Mouse (Mus musculus) inflammation-experienced regulatory T-cells, adult 6 months (primary cell): Measurements from ENCODE around the gene 1700013G24Rik. TPM values are rescaled to one million over a fixed set of nuclear protein-coding genes. Genes with fewer than 3 reads are reported as not detected.

Source experiments
- ATAC-seq: one replicate; pipeline ENCODE4 v1.8.0; 2017
- polyA plus RNA-seq, 3 experiments: library from polyadenylated mRNA; unstranded; fragments of 100-300 nt; shearing (Covaris generic); gene quantifications; one replicate each; pipeline ENCODE4 v1.2.1; 2017

Gene 1700013G24Rik
- polyA plus RNA-seq, 3 experiments from 2014 or later: not detected

- no peak for ATAC-seq
Observed at GRCm38 (mm10) chr4:137497367-137497766, 44.3 kb downstream of the 1700013G24Rik start.

DNA sequence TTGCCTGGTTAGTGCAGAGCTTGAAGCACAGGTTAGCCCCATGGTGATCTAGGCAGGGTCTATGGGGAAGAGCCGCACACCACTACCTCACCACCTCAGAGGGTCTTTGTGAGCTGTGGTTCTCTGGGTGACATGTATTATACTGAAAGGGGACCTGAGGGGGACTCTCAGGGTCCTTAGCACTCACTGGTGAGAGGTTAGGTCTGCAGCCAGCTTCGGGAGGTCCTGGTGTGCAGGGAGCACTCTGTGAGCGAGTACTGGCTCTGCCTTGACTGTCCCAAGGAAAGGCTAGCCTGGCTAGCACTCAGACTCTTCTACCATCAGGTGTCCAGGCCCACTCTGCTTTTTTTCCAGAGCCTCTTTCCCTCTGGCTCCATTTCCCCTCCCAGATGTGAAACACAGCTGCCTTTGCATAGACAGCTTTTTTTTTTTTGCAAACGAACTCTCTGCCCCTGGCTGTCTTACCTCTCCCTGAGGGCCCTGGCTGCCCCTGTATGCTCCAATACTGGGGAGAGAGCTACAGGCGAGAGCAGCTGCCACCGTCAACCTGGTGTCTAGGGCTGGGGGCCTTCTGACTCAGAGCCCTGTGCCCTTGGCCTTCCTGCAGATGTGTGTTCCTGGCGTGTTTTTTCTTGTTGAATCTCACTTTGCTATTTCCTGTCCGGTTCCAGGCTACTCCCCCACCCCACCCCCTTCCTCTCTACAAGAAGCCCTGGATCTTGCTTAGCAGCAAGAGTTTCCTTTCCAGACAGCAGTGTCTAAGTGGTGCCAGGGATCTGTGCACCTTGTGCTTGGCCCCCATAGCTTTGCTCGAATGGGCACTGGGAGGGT lies 45.0 kb downstream of the 1700013G24Rik start:
- ATAC-seq: no peak

DNA sequence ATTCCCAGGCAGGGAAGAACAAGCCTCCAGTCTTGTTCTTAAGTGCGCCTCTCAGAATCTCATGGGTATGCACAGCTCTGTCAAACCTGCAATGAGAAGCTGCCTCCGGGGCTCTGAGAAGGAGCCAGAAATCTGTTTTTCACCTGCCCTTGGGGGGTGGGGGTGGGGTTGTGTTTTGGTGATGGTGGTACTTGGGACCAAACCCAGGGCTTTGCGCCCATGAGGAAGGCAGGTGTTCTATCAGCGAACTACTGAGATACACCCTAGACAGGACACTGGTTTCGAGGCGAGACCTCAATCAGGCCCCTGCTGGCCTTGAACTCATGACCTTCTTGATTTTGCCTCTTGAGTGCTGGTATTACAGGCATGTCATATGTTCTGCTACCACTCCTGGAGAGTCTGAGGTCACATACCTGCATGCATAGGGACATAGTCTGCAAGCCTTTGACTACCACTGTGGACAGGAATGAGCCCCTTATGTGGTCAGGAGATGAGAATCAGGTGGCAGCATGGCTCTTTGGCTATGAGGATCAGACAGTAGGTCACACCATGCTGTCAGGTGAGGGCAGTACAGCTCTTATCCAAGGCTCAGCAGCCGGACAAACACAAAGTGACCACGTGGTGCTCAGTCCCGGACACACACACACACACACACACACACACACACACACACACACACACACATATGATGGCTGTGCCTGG lies 45.9 kb downstream of the 1700013G24Rik start:
- ATAC-seq: no peak

GRCm38 (mm10) chr4:137500149-137500548 lies 47.1 kb downstream of the 1700013G24Rik start:
- ATAC-seq: no peak

GRCm38 (mm10) chr4:137500953-137501352 lies 47.9 kb downstream of the 1700013G24Rik start:
- ATAC-seq: no peak

- no peak for ATAC-seq
Observed at GRCm38 (mm10) chr4:137502183-137502582, 49.1 kb downstream of the 1700013G24Rik start.

DNA sequence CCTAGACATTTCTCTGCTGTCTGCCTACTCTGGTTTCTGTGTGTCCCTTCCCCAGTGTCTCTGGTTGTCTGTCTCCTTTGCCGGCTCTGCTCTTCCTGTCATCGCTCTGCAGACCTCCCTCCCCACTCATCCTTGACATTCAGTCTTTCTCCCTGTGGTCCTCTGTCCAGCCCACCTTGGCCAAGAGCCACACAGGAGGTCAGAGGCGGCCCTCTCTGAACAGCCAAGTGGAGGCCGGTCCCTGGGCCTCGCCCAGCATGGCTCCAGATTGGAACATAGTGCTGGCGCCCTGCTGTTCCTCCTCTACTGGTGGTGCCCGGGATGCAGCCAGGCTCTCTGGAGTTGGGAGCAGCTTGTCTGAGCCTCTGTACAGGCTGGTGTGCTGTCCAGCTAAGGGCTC lies 49.7 kb downstream of the 1700013G24Rik start:
- no peak for ATAC-seq

DNA sequence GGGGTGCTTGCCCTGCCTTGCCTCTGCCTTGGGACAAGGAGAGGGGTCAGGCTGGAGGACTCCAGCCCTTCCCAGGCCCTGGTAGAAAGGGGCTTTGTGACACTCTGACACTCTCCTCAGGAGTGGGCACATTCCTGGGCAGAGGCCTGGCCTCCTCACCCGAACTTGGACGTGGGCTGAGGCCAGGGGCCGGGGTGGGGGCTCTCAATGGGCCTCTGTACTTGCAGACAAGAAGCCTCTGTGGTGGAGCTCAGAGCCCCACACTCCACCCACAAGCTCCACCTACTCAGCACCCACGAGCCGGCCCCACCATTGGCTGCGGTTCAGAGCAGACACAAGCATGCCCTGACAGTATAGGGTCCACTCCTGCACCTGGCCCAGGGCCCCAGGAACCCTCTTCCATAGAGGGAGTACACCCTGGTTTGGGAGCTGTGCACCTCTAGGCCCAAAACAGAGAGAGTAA lies 50.5 kb downstream of the 1700013G24Rik start:
- no peak for ATAC-seq

Other genes with a start within 250 kb of the 1700013G24Rik start
- under 1 TPM in 2 of 3 experiments, not detected in 1; 0.23 to 0.27 TPM for gene Wnt4, start 175.8 kb upstream of the 1700013G24Rik start, polyA plus RNA-seq
- gene Cdc42, start 95.6 kb upstream of the 1700013G24Rik start, polyA plus RNA-seq: 1,000 to 10,000 TPM in 1 of 3 experiments, 100 to 1,000 TPM in 2; 615 to 1,059 (median 624) TPM
- not detected for gene Cela3a, start 43.5 kb upstream of the 1700013G24Rik start, polyA plus RNA-seq
- gene Cela3b, start 22.7 kb upstream of the 1700013G24Rik start, polyA plus RNA-seq: not detected
- not detected for gene Hspg2, start 15.5 kb downstream of the 1700013G24Rik start, polyA plus RNA-seq
- not detected for gene Ldlrad2, start 121.3 kb downstream of the 1700013G24Rik start, polyA plus RNA-seq
- gene Usp48, start 140.5 kb downstream of the 1700013G24Rik start, polyA plus RNA-seq: 10 to 100 TPM; 50.7 to 65.5 (median 59.6) TPM
- 1 to 10 TPM in 2 of 3 experiments, under 1 TPM in 1; 0.45 to 2.3 (median 1.9) TPM for gene Rap1gap, start 211.4 kb downstream of the 1700013G24Rik start, polyA plus RNA-seq